Mouse (Mus musculus) heart, embryonic 16.5 days (tissue): Measurements from ENCODE around the gene Qprt. TPM values are rescaled to one million over a fixed set of nuclear protein-coding genes. Genes with fewer than 3 reads are reported as not detected.

ENCODE experiments used
- ATAC-seq: fragments of 200-750 bp; cut with Nextera tagmentation; replicated peaks from 2 replicates; pipeline ENCODE4 v1.8.0; 2017; ENCODE audit warnings: moderate number of reproducible peaks; ENCODE audit not compliant: insufficient read depth, low FRiP score; ENCODE audit errors: extremely low read depth
- H3K27ac ChIP-seq: fragments of 300-500 bp; sonication (generic); 2 replicates; pipeline ENCODE4 v1.5.1; 2014; ENCODE audit warnings: mild to moderate bottlenecking, low read length, control low read depth, moderate library complexity
- H3K27me3 ChIP-seq: fragments of 300-500 bp; sonication (generic); 2 replicates; pipeline ENCODE4 v1.6.1; 2014; ENCODE audit warnings: low read length, mixed read lengths; ENCODE audit not compliant: control insufficient read depth, insufficient read depth
- H3K36me3 ChIP-seq: fragments of 300-500 bp; sonication (generic); 2 replicates; pipeline ENCODE4 v1.6.1; 2014; ENCODE audit not compliant: control insufficient read depth, insufficient read depth
- H3K4me1 ChIP-seq: fragments of 300-500 bp; sonication (generic); 2 replicates; pipeline ENCODE4 v1.6.1; 2014; ENCODE audit warnings: low read length, mixed read lengths; ENCODE audit not compliant: control insufficient read depth, insufficient read depth
- H3K4me2 ChIP-seq: fragments of 300-500 bp; sonication (generic); 2 replicates; pipeline ENCODE4 v1.6.1; 2014; ENCODE audit warnings: low read depth, mild to moderate bottlenecking, control low read depth, low read length
- H3K4me3 ChIP-seq: fragments of 300-500 bp; sonication (generic); 2 replicates; pipeline ENCODE4 v1.5.1; 2014; ENCODE audit warnings: mild to moderate bottlenecking, control low read depth, low read length
- H3K9ac ChIP-seq: fragments of 300-500 bp; sonication (generic); 2 replicates; pipeline ENCODE4 v1.6.1; 2014; ENCODE audit warnings: low read length, control low read depth
- H3K9me3 ChIP-seq: fragments of 300-500 bp; sonication (generic); replicated peaks from 2 replicates; pipeline ENCODE4 v1.6.1; 2016; ENCODE audit warnings: low read length; ENCODE audit not compliant: control insufficient read depth
- WGBS: fragments of 180-500 bp; shearing (Covaris S2); extraction: QIAGEN DNeasy Blood & Tissue Kit; methylation state at CpG from one replicate; pipeline ENCODE4 v1.1.7; 2014; 5-methylcytosine and 5-hydroxymethylcytosine counted together
- polyA plus RNA-seq: library from polyadenylated mRNA; unstranded; fragments of >200 nt; fragmentation: Nextera tagmentation; extraction: Ambion mirVana; gene quantifications from 2 replicates; pipeline ENCODE4 v1.2.1, GENCODE M21; 2015

The Qprt gene
- polyA plus RNA-seq, 1 experiment from 2014 or later: 2.1 TPM

GRCm38 (mm10) chr7:127117948-127118347 is 4.1 kb downstream of the Qprt start:
- Histone ChIP-seq H3K27ac (no peak overlapping the region), H3K4me3 (no peak overlapping the region), H3K9me3 (no peaks in the 10 kb centered on the region), H3K4me2 (no peak overlapping the region), H3K9ac (no peak overlapping the region), H3K36me3 (no peaks in the 10 kb centered on the region), H3K27me3 (peaks cover 4% of the 10 kb centered on the region; the same call in 1 of the 2 replicates), H3K4me1 (peaks cover 12% of the 10 kb centered on the region)
- no peak for ATAC-seq
- 36% methylated on average over 5 of the region's 5 CpGs for WGBS

- Histone ChIP-seq H3K27me3 (peaks cover 4% of the 10 kb centered on the region; the same call in 1 of the 2 replicates), H3K36me3 (no peaks in the 10 kb centered on the region), H3K9me3 (no peaks in the 10 kb centered on the region), H3K4me1 (peaks cover 15% of the 10 kb centered on the region), H3K27ac (no peak overlapping the region), H3K9ac (no peak overlapping the region), H3K4me3 (no peak overlapping the region), H3K4me2 (no peak overlapping the region)
- WGBS: 48% methylated on average over 11 of the region's 11 CpGs
- no peak for ATAC-seq
These were observed 5.6 kb downstream of the Qprt start for GRCm38 (mm10) chr7:127116331-127116935.

GRCm38 (mm10) chr7:127114920-127115319 is 7.1 kb downstream of the Qprt start:
- Histone ChIP-seq H3K9me3 (no peaks in the 10 kb centered on the region), H3K27ac (no peak overlapping the region), H3K4me1 (peaks cover 12% of the 10 kb centered on the region), H3K36me3 (no peaks in the 10 kb centered on the region), H3K27me3 (no peaks in the 10 kb centered on the region), H3K4me3 (no peak overlapping the region), H3K4me2 (no peak overlapping the region), H3K9ac (no peak overlapping the region)
- ATAC-seq: no peak
- WGBS: 74% methylated on average over 11 of the region's 11 CpGs

- ATAC-seq: no peak
- Histone ChIP-seq H3K4me2 (no peak overlapping the region), H3K9ac (no peak overlapping the region), H3K27me3 (no peaks in the 10 kb centered on the region), H3K27ac (no peak overlapping the region), H3K36me3 (no peaks in the 10 kb centered on the region), H3K4me3 (no peak overlapping the region), H3K4me1 (peaks cover 12% of the 10 kb centered on the region), H3K9me3 (no peaks in the 10 kb centered on the region)
- WGBS: 46% methylated on average over 12 of the region's 12 CpGs
These were observed 8.3 kb downstream of the Qprt start for GRCm38 (mm10) chr7:127113614-127114259.

GRCm38 (mm10) chr7:127112921-127113597 is 9.0 kb downstream of the Qprt start:
- no peak for ATAC-seq
- H3K36me3 ChIP-seq: no peaks in the 10 kb centered on the region
- no peak overlapping the region for H3K4me3 ChIP-seq
- 33% methylated on average over 9 of the region's 9 CpGs for WGBS
- no peak overlapping the region for H3K9ac ChIP-seq
- H3K9me3 ChIP-seq: no peaks in the 10 kb centered on the region
- H3K4me1 ChIP-seq: peaks cover 12% of the 10 kb centered on the region
- H3K4me2 ChIP-seq: no peak overlapping the region
- no peak overlapping the region for H3K27ac ChIP-seq
- H3K27me3 ChIP-seq: no peaks in the 10 kb centered on the region; the same call in 1 of the 2 replicates

- Histone ChIP-seq H3K9me3 (no peaks in the 10 kb centered on the region), H3K9ac (no peak overlapping the region), H3K27me3 (no peaks in the 10 kb centered on the region; the same call in 1 of the 2 replicates), H3K36me3 (no peaks in the 10 kb centered on the region), H3K27ac (no peak overlapping the region), H3K4me1 (peaks cover 7% of the 10 kb centered on the region), H3K4me2 (no peak overlapping the region), H3K4me3 (no peak overlapping the region)
- 62% methylated on average over 12 of the region's 12 CpGs for WGBS
- ATAC-seq: no peak
These were observed 9.7 kb downstream of the Qprt start for GRCm38 (mm10) chr7:127112251-127112841.

- H3K27ac ChIP-seq: no peak overlapping the region
- H3K4me1 ChIP-seq: peaks cover 7% of the 10 kb centered on the region
- 39% methylated on average over 6 of the region's 6 CpGs for WGBS
- H3K4me2 ChIP-seq: no peak overlapping the region
- no peaks in the 10 kb centered on the region; the same call in 1 of the 2 replicates for H3K27me3 ChIP-seq
- no peak overlapping the region for H3K4me3 ChIP-seq
- H3K9me3 ChIP-seq: no peaks in the 10 kb centered on the region
- no peak overlapping the region for H3K9ac ChIP-seq
- ATAC-seq: no peak
- H3K36me3 ChIP-seq: no peaks in the 10 kb centered on the region
These were observed 10.6 kb downstream of the Qprt start for GRCm38 (mm10) chr7:127111461-127111860.

GRCm38 (mm10) chr7:127110239-127111007 is 11.6 kb downstream of the Qprt start:
- Histone ChIP-seq H3K4me3 (no peak overlapping the region), H3K4me2 (no peak overlapping the region), H3K9ac (no peak overlapping the region), H3K9me3 (no peaks in the 10 kb centered on the region), H3K27ac (no peak overlapping the region), H3K4me1 (peaks cover 7% of the 10 kb centered on the region), H3K36me3 (no peaks in the 10 kb centered on the region), H3K27me3 (no peaks in the 10 kb centered on the region; the same call in 1 of the 2 replicates)
- ATAC-seq: peak; percentile 46
- WGBS: 38% methylated on average over 18 of the region's 18 CpGs
